Mouse (Mus musculus) forebrain, postnatal 0 days (tissue): ENCODE measurements at regions not wholly inside any gene's neighbourhood (a gene's known extent, or its start where the extent isn't known, plus 50 kb on each side); places are given as distances from the start of the nearest gene placed in this dataset.
A peak's percentile ranks its signal among the peaks of the same experiment; 100 is the strongest.

ENCODE experiments used
- ATAC-seq: fragments of 200-750 bp; cut with Nextera tagmentation; 2 replicates; pipeline ENCODE4 v1.8.0; 2017; ENCODE audit warnings: mild to moderate bottlenecking, moderate library complexity
- DNase-seq: peaks from one replicate; pipeline ENCODE4 v3.0.0-alpha.2; 2015
- H3K27ac ChIP-seq: fragments of 300-500 bp; sonication (generic); 2 replicates; pipeline ENCODE4 v1.5.1; 2014; ENCODE audit warnings: low read depth, mild to moderate bottlenecking, antibody characterized with exemption, low read length, moderate library complexity, mixed read lengths
- H3K27me3 ChIP-seq: fragments of 300-500 bp; sonication (generic); 2 replicates; pipeline ENCODE4 v1.6.1; 2014; ENCODE audit warnings: mild to moderate bottlenecking, low read length, mixed read lengths; ENCODE audit not compliant: insufficient read depth
- H3K36me3 ChIP-seq: fragments of 300-500 bp; sonication (generic); 2 replicates; pipeline ENCODE4 v1.6.1; 2014; ENCODE audit warnings: mild to moderate bottlenecking, moderate library complexity; ENCODE audit not compliant: insufficient read depth
- H3K4me1 ChIP-seq: fragments of 300-500 bp; sonication (generic); 2 replicates; pipeline ENCODE4 v1.6.1; 2014; ENCODE audit warnings: antibody characterized with exemption; ENCODE audit not compliant: insufficient read depth
- H3K4me2 ChIP-seq: fragments of 300-500 bp; sonication (generic); 2 replicates; pipeline ENCODE4 v1.6.1; 2014; ENCODE audit warnings: low read depth, mild to moderate bottlenecking, moderate library complexity
- H3K4me3 ChIP-seq: fragments of 300-500 bp; sonication (generic); 2 replicates; pipeline ENCODE4 v1.5.1; 2014; ENCODE audit warnings: low read depth, low read length, mixed read lengths
- H3K9ac ChIP-seq: fragments of 300-500 bp; sonication (generic); 2 replicates; pipeline ENCODE4 v1.6.1; 2014; ENCODE audit warnings: mild to moderate bottlenecking
- H3K9me3 ChIP-seq: fragments of 300-500 bp; sonication (generic); 2 replicates; pipeline ENCODE4 v1.6.1; 2016; ENCODE audit warnings: low read length
- CTCF ChIP-seq: sonication (generic); IDR thresholded peaks from 2 replicates; pipeline ENCODE4 v1.5.1; 2016; ENCODE audit warnings: antibody characterized with exemption, control low read depth, low read depth
- WGBS: fragments of 180-500 bp; shearing (Covaris S2); extraction: QIAGEN DNeasy Blood & Tissue Kit; methylation state at CpG from one replicate; pipeline ENCODE4 v1.1.7; 2014; 5-methylcytosine and 5-hydroxymethylcytosine counted together

- DNase-seq (no peak), ATAC-seq (no peak)
- Histone ChIP-seq H3K9ac (no peak overlapping the region), H3K27me3 (no peaks in the 10 kb centered on the region), H3K4me3 (no peak overlapping the region), H3K4me1 (no peaks in the 10 kb centered on the region), H3K4me2 (no peak overlapping the region), H3K36me3 (no peaks in the 10 kb centered on the region), H3K27ac (no peak overlapping the region), H3K9me3 (no peaks in the 10 kb centered on the region)
- TF ChIP-seq CTCF, result no peak
- 85% methylated on average over 5 of the region's 5 CpGs for WGBS
Observed at GRCm38 (mm10) chr13:39309758-39310157, 349.1 kb upstream of the Slc35b3 start.

- no peak overlapping the region for H3K9ac ChIP-seq
- no peak overlapping the region for H3K27ac ChIP-seq
- no peaks in the 10 kb centered on the region for H3K36me3 ChIP-seq
- no peaks in the 10 kb centered on the region for H3K9me3 ChIP-seq
- no peak for TF ChIP-seq CTCF
- no peaks in the 10 kb centered on the region for H3K4me1 ChIP-seq
- no peak for ATAC-seq
- 75% methylated on average over 9 of the region's 9 CpGs for WGBS
- no peak overlapping the region for H3K4me2 ChIP-seq
- no peaks in the 10 kb centered on the region for H3K27me3 ChIP-seq
- no peak overlapping the region for H3K4me3 ChIP-seq
- DNase-seq, result no peak
Observed at GRCm38 (mm10) chr13:39307845-39308244, 347.2 kb upstream of the Slc35b3 start.

DNA sequence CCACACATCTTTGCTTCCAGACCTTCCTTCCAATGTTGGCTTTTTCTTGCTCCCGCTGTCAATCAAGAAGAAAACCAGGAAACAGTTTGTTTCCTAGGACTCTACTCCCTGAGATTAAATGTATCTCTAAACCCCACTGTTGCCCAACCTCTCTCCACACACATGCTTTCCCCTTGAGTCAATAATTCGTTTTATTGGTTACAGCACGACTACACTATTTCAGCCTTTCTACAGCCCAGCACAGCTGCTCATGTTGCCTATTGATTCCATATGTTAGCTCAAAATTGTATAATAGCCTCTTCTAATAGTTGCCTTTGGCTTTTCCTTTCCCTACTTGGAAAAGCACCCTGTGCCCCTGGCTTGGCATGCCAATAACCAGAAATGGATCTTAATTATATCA, 346.2 kb upstream of the Slc35b3 start:
- Histone ChIP-seq H3K9ac (no peak overlapping the region), H3K36me3 (no peaks in the 10 kb centered on the region), H3K9me3 (no peaks in the 10 kb centered on the region), H3K4me2 (no peak overlapping the region), H3K27ac (no peak overlapping the region), H3K4me3 (no peak overlapping the region), H3K27me3 (no peaks in the 10 kb centered on the region), H3K4me1 (no peaks in the 10 kb centered on the region)
- TF ChIP-seq CTCF, result no peak
- ATAC-seq (no peak), DNase-seq (no peak)
- 89% methylated on average over 3 of the region's 3 CpGs for WGBS

DNA sequence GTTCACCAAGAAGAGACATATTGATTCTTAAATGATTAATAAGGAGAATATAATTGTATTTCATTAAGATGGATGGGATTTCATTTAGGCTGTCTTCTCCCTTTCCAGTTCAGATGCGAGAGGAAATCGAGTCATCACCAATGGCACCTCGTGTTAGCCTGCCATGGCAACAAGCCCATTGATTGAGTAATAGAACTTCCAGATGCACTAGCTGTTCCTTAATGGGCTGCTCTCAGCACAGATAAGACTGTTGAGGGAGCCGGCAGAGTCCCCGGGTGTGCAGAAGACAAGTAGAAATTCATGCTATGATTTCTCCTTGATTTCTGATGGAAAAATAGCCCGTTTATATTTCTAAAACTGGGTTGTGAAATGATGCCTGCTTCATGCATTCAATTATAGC, 336.5 kb upstream of the Slc35b3 start:
- H3K36me3 ChIP-seq, result no peaks in the 10 kb centered on the region
- no peaks in the 10 kb centered on the region for H3K4me1 ChIP-seq
- peak; percentile 81 for ATAC-seq
- H3K27ac ChIP-seq, result no peak overlapping the region
- 77% methylated on average over 6 of the region's 6 CpGs for WGBS
- no peak overlapping the region for H3K9ac ChIP-seq
- H3K4me2 ChIP-seq, result no peak overlapping the region
- no peaks in the 10 kb centered on the region for H3K27me3 ChIP-seq
- TF ChIP-seq CTCF, result no peak
- DNase-seq, result peak; percentile 22
- H3K4me3 ChIP-seq, result no peak overlapping the region
- no peaks in the 10 kb centered on the region for H3K9me3 ChIP-seq

DNA sequence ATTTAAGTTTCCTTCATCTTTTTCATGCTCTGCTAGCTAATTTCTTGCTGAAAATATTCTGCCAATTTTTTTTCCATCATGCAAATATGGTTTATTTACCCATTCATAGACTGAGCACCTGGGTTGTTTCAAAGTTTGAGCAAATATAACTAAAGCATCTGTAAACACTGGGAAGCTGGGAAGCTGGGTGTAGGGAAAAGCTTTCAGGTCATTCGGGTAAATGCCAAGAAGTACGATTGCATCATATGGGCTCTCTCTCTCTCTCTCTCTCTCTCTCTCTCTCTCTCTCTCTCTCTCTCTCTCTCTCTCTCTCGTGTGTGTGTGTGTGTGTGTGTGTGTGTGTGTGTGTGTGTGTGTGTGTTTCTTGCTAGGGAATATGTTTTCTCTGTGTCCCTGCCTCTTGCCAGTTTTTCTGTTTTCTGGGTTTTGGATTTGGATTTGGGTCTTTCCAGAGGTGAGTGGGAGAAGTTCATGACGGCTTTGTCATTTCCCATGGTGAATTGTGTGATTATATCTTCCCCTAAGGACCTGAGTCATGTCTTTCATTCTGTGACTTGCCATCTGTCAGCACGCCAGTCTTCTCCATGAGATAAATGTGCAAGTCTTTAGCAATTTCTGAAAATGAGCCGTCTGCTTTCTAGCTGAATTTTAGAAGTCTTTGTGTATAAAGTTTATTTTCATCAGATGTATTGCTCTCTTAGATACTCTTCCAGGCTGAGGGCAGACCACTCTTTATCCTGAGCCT, 329.7 kb upstream of the Slc35b3 start:
- Histone ChIP-seq H3K36me3 (no peaks in the 10 kb centered on the region), H3K4me3 (no peak overlapping the region), H3K9me3 (no peaks in the 10 kb centered on the region), H3K27me3 (no peaks in the 10 kb centered on the region), H3K9ac (no peak overlapping the region), H3K4me2 (no peak overlapping the region), H3K4me1 (no peaks in the 10 kb centered on the region), H3K27ac (no peak overlapping the region)
- no peak for TF ChIP-seq CTCF
- no peak for ATAC-seq
- DNase-seq, result peak; percentile 10
- 57% methylated on average over 6 of the region's 6 CpGs for WGBS

DNA sequence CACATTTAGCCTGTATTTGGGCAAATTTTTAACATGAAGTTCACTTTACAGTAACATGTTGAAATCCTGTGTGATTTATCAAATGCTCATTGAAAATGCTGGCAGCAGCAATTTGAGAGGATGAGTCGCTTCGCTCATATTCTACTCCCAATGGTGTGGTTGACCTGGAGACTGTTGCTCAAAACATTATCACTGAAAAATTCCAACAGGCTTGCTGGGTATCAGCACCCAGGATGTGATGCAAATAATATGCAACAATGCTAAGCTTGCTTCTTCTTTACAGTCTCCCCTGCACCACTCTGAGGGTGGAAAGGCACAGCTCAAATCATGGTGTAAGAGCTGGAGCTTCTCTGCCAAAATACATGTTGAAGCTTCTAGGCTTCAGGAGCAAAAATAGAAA, 321.6 kb upstream of the Slc35b3 start:
- H3K4me3 ChIP-seq, result no peak overlapping the region
- no peak overlapping the region for H3K4me2 ChIP-seq
- no peaks in the 10 kb centered on the region for H3K9me3 ChIP-seq
- no peak for DNase-seq
- H3K4me1 ChIP-seq, result no peaks in the 10 kb centered on the region
- WGBS, result 92% methylated on average over 2 of the region's 2 CpGs
- TF ChIP-seq CTCF, result no peak
- no peaks in the 10 kb centered on the region for H3K36me3 ChIP-seq
- ATAC-seq, result no peak
- no peak overlapping the region for H3K27ac ChIP-seq
- no peaks in the 10 kb centered on the region for H3K27me3 ChIP-seq
- H3K9ac ChIP-seq, result no peak overlapping the region

DNA sequence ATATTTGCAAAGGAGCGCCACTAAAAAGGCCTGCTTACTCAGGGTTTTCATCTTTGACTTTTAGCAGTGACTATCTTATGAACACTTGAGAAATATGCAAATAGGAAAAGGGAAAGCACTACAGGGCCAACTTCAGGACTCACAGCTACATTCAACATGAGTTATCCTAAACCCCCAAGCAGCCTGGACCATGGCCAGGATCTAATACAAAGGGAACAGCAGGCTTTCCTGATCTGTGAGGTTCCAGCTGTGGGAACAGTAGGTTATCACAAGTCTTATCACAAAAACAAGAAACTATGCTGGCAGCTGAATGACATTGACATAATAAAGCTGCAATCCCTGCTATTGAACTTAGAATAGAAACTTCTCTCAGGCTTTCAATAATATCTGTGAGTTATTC, 317.4 kb upstream of the Slc35b3 start:
- no peak overlapping the region for H3K4me3 ChIP-seq
- H3K27me3 ChIP-seq, result no peaks in the 10 kb centered on the region
- H3K9ac ChIP-seq, result no peak overlapping the region
- H3K4me2 ChIP-seq, result no peak overlapping the region
- TF ChIP-seq CTCF, result no peak
- no peak for DNase-seq
- 87% methylated on average over 1 of the region's 1 CpGs for WGBS
- H3K36me3 ChIP-seq, result no peaks in the 10 kb centered on the region
- H3K27ac ChIP-seq, result no peak overlapping the region
- no peak for ATAC-seq
- no peaks in the 10 kb centered on the region for H3K9me3 ChIP-seq
- H3K4me1 ChIP-seq, result no peaks in the 10 kb centered on the region
